Mouse (Mus musculus): ENCODE results near the gene Cdk14.

- no peak for TF ChIP-seq CTCF (conservative IDR thresholded peaks at IDR 0.05; ENCODE audit: low read length)
- TF ChIP-seq NANOG (IDR thresholded peaks at IDR 0.05; ENCODE audit: borderline replicate concordance, low read length) = no peak
- no peak for TF ChIP-seq POU5F1 (IDR thresholded peaks at IDR 0.05; ENCODE audit: borderline replicate concordance, low read length)
Measured at GRCm38 (mm10) chr5:4814465-4815204, 605.5 kb downstream of the Cdk14 start.

All from E14TG2a.4 (cell line).